Mouse (Mus musculus) lung, postnatal 25 days (tissue): Measurements from ENCODE around the gene Gm45337.
A peak's percentile ranks its signal among the peaks of the same experiment; 100 is the strongest.

Experiments used
- DNase-seq: peaks from one replicate; pipeline ENCODE4 v3.0.0; 2022; ENCODE audit warnings: low spot score

Gene Gm45337

GRCm38 (mm10) chr7:142097776-142098175 lies 46.6 kb downstream of the Gm45337 start:
- DNase-seq, result peak; percentile 79

- DNase-seq, result no peak
Measured at GRCm38 (mm10) chr7:142096701-142097100, 47.7 kb downstream of the Gm45337 start.

- DNase-seq, result peak; percentile 91
Measured at GRCm38 (mm10) chr7:142095183-142095931, 49.0 kb downstream of the Gm45337 start, which contains the start of gene Dusp8. TSS of gene Dusp8 (minus strand) at chr7:142095843.

- no peak for DNase-seq
Measured at GRCm38 (mm10) chr7:142094301-142095143, 49.9 kb downstream of the Gm45337 start.

GRCm38 (mm10) chr7:142093696-142094240 lies 50.6 kb downstream of the Gm45337 start:
- no peak for DNase-seq
